Mouse (Mus musculus) G1E-ER4 (cell line): ENCODE data around the gene Cd302. TPM values are rescaled to one million over a fixed set of nuclear protein-coding genes. Genes with fewer than 3 reads are reported as not detected.

ENCODE experiments used
- GATA1 ChIP-seq: IDR thresholded peaks from one replicate; pipeline ENCODE4 v1.8.0; 2012; ENCODE audit warnings: low read length, inconsistent platforms
- polyA plus RNA-seq: library from polyadenylated mRNA; stranded (reverse); fragments of >175 nt; gene quantifications from 2 replicates; pipeline ENCODE4 v1.2.3, GENCODE M21; 2012

The Cd302 gene
- polyA plus RNA-seq, 1 experiment, result not detected

DNA sequence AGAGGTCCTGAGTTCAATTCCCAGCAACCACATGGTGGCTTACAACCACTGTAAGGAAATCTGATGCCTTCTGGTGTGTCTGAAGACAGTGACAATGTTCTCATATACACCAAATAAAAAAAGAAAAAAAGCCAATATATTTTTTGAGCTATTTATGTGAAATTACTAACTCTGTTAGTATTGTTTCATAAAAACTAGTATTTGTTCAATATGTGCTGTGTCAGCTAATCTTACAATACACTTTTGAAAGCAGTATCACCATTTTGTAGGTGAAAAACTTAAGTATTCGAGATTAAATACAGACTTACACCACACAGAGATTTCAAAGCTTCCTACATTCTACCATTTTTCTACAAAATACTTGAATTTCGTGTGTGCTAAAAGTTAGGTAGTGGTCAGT lies 69.6 kb downstream of the Cd302 start:
- TF ChIP-seq GATA1, result no peak

DNA sequence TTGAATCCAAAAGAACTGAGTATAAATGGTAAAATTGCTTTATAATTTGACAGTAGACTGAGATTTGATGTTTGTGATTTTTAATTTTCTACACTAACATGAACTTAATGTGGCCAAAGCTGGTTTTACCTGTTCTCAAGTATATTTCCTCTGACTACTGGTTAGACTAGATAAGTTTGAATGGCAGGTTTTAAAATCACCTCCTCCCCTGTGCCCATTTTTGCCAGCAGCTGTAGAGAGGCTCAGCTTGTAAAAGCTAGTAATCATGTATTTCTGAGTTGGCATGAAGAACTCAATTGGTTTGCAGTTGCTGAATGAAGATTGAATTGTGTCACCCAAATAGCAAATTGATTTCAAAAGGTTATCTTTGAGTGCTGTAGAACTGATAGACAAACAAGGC lies 71.8 kb downstream of the Cd302 start:
- no peak for TF ChIP-seq GATA1

DNA sequence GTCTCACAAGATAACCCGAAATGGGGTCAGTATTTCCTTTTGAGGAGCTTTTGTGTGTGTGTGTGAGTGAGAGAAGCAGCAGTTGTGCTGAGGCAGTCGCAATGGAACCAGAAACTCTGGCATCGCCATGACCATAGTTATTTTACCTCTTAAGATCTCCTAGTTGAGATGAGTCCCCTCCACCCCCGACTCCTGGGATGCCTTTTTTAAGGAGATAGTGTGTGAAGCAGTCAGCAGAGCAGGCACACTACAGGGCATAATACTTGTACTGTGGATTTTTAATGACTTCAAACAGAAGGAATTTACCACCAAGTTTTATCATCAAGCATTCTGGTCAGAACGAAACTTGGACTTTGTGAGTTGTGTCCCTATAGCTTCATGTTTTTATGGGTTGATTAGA lies 73.5 kb downstream of the Cd302 start:
- TF ChIP-seq GATA1, result no peak

DNA sequence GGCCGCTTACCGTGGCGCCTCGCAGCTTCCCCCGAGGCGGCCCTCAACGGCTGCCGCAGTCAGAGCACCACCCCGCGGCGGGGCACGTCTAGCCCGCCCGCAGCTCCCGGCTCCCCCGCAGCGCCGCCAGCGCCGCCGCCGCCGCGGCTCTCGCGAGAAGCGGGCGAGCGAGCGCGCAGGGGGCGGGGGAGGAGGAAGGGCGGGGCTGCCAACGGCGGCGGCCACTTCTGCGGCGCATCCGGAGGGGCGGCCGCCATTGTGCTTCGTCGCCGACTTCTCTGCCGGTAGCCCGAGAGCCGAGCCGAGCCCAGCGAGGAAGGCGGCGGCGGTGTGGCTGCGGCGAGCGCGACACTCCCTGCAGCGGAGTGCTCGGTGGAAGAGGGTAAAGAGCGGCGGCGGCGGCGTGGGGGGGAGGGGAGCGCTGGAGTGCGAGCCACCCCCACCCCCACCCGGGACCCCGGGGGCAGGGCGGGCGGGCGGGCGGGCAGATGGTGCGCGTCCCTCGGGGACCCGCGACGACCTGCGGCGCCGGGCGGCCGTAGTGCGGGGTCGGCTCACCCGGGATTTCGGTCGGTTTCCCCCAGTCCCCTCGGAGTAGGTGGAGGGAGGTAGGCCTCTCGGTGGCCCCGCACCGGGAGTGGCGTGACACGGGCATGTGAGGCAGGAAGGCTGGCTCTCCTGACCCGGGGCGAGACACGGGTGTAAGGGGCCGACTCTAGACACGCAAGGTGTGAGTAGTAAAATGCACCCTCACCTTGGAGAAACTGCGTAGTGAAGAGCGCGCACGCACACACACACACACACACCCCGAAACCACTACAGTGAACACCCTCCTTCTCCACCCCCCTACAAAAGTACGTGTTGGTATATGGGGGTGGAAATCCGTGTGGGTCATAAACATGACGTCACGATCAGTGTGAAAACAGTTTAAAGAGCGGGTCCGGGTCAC lies 74.3 kb downstream of the Cd302 start, which contains the start of the genes Baz2b and March7:
Gene Baz2b, minus strand, starts transcription at position 137 of the 949 bp plus-strand sequence.
Gene March7, plus strand, starts transcription at position 185 of the 949 bp plus-strand sequence.
- TF ChIP-seq GATA1, result no peak

DNA sequence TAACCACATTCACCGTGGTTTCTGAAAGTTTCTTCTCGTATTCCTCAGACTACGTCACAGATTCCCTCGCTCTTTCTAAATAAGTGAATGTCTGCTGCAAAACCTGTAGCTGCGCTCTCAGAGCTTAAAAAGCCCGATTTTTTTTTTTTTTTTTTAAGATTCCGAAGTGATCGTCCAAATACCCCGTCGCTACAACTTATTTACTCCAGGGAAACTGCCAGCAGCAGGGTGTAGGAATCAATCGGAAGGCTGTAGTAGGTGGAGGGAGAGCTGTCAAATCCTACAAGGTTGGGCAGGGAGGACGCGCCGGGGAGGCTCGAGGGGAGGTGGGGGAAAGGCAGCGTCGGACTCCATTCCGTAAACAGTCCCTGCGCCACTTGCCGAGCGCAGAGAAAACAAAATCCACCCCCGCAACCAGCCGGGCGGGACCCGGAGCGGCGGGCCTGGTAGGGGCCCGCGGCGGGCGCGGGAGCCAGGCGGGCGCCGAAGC lies 75.1 kb downstream of the Cd302 start:
- no peak for TF ChIP-seq GATA1

DNA sequence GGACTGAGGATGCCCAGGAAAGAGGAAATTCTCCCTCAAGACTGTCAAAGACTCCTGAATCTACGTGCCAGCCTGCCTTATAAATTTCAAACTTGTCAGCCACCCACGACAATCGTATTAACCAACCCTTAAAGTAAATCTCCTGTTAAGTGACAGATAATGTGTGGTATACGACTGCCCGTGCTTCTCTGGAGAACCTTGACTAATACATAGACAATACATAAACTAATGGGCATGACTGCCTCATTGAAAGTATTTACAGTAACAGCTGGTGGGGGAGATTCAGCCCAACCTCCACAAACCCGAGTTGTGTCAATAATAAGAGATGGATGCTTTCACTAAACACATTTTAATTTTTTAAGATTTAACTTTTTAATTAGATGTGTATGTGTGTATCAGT lies 78.5 kb downstream of the Cd302 start:
- no peak for TF ChIP-seq GATA1

DNA sequence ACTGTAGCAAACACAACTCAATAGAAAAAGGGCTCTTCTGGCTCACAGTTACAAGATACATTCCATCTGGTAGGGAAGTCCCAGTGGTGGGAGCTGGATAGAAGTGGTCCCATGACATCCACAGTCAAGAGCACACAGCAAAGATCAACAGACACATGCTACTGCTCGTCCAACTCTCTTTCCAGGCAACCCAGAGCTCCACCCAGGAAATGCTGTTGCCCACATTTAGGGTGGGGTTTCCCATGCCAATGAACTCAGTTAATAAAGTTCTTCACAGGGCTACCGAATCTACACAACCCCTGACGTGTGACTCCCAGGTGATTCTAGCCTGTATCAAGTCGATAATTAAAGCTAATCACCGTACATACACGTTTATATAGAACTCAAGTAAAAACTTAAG lies 80.1 kb downstream of the Cd302 start:
- TF ChIP-seq GATA1, result no peak

DNA sequence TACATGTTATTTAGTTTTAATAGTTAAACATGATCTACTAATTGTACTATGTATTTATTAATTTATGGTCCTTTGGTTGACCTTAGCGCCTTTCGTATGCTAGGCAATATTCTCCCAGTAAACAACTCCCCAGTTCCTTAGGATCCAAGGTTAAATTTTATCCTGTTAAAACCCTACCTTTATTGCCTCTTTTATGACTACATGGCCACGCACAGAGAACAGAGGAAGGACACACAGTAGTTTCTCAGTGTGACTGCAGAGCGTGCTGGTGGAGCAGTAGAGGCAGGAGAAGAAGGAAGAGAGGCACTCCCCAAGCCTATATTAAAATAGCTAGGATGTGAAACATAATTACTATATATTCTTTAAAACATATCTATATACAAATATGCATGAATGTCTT lies 80.6 kb downstream of the Cd302 start:
- no peak for TF ChIP-seq GATA1

DNA sequence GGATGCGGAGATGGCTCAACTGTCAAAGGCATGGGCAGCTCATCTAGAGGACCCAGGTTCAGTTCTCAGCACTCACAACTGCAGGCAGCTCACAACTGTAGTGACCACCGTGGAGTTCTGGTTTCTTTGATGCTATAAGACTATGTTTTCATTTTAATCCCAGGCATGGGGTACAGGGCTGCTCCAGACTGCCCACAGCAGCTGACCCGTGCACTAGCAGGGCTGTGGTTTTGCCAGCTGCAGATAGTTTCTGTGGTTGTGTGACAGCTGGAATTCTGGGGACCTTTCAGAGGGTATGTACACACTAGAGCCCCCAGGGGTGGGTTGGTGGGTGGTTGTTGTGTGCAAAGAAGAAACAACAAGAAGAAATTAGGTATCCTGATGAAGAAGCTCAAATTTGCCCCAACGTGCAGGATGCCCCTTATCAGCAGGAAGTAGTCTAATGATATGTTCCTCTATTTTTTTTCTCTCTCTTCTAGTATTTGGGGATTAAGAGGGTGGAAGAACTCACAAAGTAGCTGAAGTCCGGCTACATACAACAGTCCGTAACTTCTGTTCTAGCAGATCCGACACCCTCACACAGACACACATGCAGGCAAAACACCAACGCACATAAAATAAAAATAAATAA lies 81.3 kb downstream of the Cd302 start:
- TF ChIP-seq GATA1, result no peak

Other genes with a start within 250 kb of the Cd302 start
- gene Baz2b, start 74.6 kb downstream of the Cd302 start, polyA plus RNA-seq, result 12.6 and 16.4 TPM in 2 replicates
- 4.7 TPM in 2 replicates for gene March7, start 74.6 kb downstream of the Cd302 start, polyA plus RNA-seq
- 0.54 and 0.69 TPM in 2 replicates for gene Ly75, start 98.8 kb upstream of the Cd302 start, polyA plus RNA-seq